Mouse (Mus musculus) neutrophil, adult 65 days (primary cell): ENCODE results near the gene Ezh2. TPM values are rescaled to one million over a fixed set of nuclear protein-coding genes. Genes with fewer than 3 reads are reported as not detected.

ENCODE experiments used
- total RNA-seq: library from RNA; stranded (reverse); gene quantifications from 2 replicates; pipeline ENCODE4 v1.2.4, GENCODE M21; 2023

Ezh2 gene
- 51.7 and 57.2 TPM in 2 replicates for total RNA-seq

DNA sequence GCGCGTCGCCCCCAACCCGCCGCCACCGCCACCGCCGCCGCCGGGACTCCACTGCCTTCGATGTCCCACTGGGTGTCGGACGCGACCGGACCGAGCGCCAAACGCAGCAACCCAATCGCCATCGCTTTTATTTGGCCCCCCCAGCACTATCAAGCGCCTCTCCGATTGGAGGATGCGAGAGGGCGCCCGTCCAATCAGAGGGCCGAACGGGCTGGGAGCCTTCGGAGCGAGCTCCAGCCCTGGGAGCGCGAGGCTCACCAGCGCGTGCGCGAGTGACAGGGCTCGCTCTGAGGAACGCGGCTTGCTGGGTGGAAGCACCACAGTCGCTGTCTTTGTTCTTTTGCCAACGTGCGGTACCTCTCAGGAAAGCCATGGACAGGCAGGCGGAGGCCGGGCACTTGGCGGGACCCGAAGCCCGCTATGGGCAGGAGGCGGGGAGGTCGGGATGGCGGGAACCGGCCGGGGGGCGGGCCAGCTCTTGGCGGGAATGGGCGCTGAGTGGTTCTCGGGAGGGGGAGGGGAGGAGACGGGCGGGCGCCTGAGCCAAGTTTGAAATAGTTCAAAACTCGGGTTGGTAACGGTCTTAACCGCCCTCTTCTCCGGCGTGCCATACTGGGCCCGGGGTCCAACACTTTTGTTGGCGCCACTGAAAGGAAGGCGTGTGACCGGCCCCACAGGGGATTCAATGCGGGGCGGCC is at the start of gene Ezh2:
Ezh2 (minus strand) TSS at position 416 of the 698 bp plus-strand sequence.

Other genes starting within 250 kb of the Ezh2 start
- 61.3 and 61.6 TPM in 2 replicates for gene Cul1, start 141.9 kb downstream of the Ezh2 start, total RNA-seq
- 37.6 and 40.3 TPM in 2 replicates for gene Pdia4, start 218.1 kb upstream of the Ezh2 start, total RNA-seq
- gene Zfp786, start 235.5 kb upstream of the Ezh2 start, total RNA-seq = 0.35 TPM in 1 of 2 replicates, not detected in the other
- gene Zfp398, start 240.3 kb upstream of the Ezh2 start, total RNA-seq = 9.0 and 16.4 TPM in 2 replicates